ENCODE assay signal across 12 mouse cellular contexts in genomic region chr11:58929055-58929454, GRCm38 (mm10). TPM values are rescaled to one million over a fixed set of nuclear protein-coding genes. Genes with fewer than 3 reads are reported as not detected.
"Had no signal": no experiment of that assay in that cellular context is flagged by ENCODE, and none has a peak within 500 bp of the region (broad histone marks: within the 10 kb centered on the region; RNA-seq: fewer than 3 reads in every experiment).

No protein-coding gene starts in this region.

- H3K9me3 ChIP-seq: limb, embryonic 13.5 days; lung, embryonic 15.5 days; megakaryocyte, embryonic 14.5 days; midbrain, embryonic 12.5 days; neural tube, embryonic 12.5 days had no signal

- H3K4me3 ChIP-seq: limb, embryonic 13.5 days; midbrain, embryonic 12.5 days; neural tube, embryonic 12.5 days had no signal

- H3K4me2 ChIP-seq: limb, embryonic 13.5 days; midbrain, embryonic 12.5 days; neural tube, embryonic 12.5 days had no signal

- H3K27ac ChIP-seq: limb, embryonic 13.5 days; lung, embryonic 15.5 days; midbrain, embryonic 12.5 days; neural tube, embryonic 12.5 days; stomach, postnatal 0 days had no signal

- H3K4me1 ChIP-seq: limb, embryonic 13.5 days; neural tube, embryonic 12.5 days had no signal

- DNase-seq: left cerebral cortex, postnatal 4 days; lung, postnatal 14 days; thymus, postnatal 4 days had no signal

- H3K9ac ChIP-seq: limb, embryonic 13.5 days; lung, embryonic 15.5 days; midbrain, embryonic 12.5 days; neural tube, embryonic 12.5 days had no signal

- H3K27me3 ChIP-seq: limb, embryonic 13.5 days; lung, embryonic 15.5 days; midbrain, embryonic 12.5 days; neural tube, embryonic 12.5 days had no signal

RNA-seq across cellular contexts. Expression of gene Btnl10, which starts 11.3 kb away (rescaled TPM):
- total RNA-seq: layer of hippocampus, adult 18-20 months; monocyte, adult 5-6 weeks had no signal
- polyA plus RNA-seq: limb, embryonic 13.5 days; lung, embryonic 15.5 days; macrophage; midbrain, embryonic 12.5 days; neural tube, embryonic 12.5 days; stomach, postnatal 0 days had no signal

RNA-seq across cellular contexts. Expression of gene Hist3h2ba, which starts 19.7 kb away (rescaled TPM):
- polyA plus RNA-seq: macrophage had no signal
